Mouse (Mus musculus) heart, embryonic 14.5 days (tissue): ENCODE data around the gene Robo2. TPM values are rescaled to one million over a fixed set of nuclear protein-coding genes. Genes with fewer than 3 reads are reported as not detected.
A peak's percentile ranks its signal among the peaks of the same experiment; 100 is the strongest.

Source experiments
- ATAC-seq: fragments of 200-750 bp; cut with Nextera tagmentation; 2 replicates; pipeline ENCODE4 v1.8.0; 2017; ENCODE audit warnings: low read depth, moderate TSS enrichment; ENCODE audit not compliant: insufficient number of reproducible peaks, insufficient read depth, low FRiP score
- H3K27ac ChIP-seq, 2 experiments: fragments of 200-500 bp in 1 of 2; fragments of 300-500 bp in 1 of 2; sonication (generic) in 1 of 2; replicated peaks in 1 of 2; 2 replicates each; pipeline ENCODE4 v1.5.1; 2012 to 2014; ENCODE audit warnings: low read depth in 2 of 2, low read length in 2 of 2, control low read depth in 1 of 2, mild to moderate bottlenecking in 1 of 2, mixed read lengths in 1 of 2; ENCODE audit not compliant: control insufficient read depth in 1 of 2, insufficient read depth in 1 of 2
- H3K27me3 ChIP-seq: fragments of 300-500 bp; sonication (generic); 2 replicates; pipeline ENCODE4 v1.6.1; 2014; ENCODE audit warnings: mild to moderate bottlenecking, low read length, control low read depth; ENCODE audit not compliant: control insufficient read depth, insufficient read depth
- H3K36me3 ChIP-seq: fragments of 300-500 bp; sonication (generic); 2 replicates; pipeline ENCODE4 v1.6.1; 2014; ENCODE audit warnings: mild to moderate bottlenecking, control low read depth, low read length, mixed read lengths; ENCODE audit not compliant: control insufficient read depth, insufficient read depth
- H3K4me1 ChIP-seq, 2 experiments: fragments of 200-500 bp in 1 of 2; fragments of 300-500 bp in 1 of 2; sonication (generic) in 1 of 2; 2 replicates each; pipeline ENCODE4 v1.6.1; 2012 to 2014; ENCODE audit warnings: low read length in 2 of 2, control low read depth in 1 of 2, mixed read lengths in 1 of 2; ENCODE audit not compliant: control insufficient read depth in 2 of 2, insufficient read depth in 2 of 2
- H3K4me2 ChIP-seq: fragments of 300-500 bp; sonication (generic); 2 replicates; pipeline ENCODE4 v1.6.1; 2014; ENCODE audit warnings: mild to moderate bottlenecking, low read length
- H3K4me3 ChIP-seq, 2 experiments: fragments of 200-500 bp in 1 of 2; fragments of 300-500 bp in 1 of 2; sonication (generic) in 1 of 2; 2 replicates each; pipeline ENCODE4 v1.5.1; 2012 to 2014; ENCODE audit warnings: low read length in 2 of 2, mild to moderate bottlenecking in 2 of 2, control low read depth in 1 of 2, low read depth in 1 of 2, moderate library complexity in 1 of 2; ENCODE audit not compliant: control insufficient read depth in 1 of 2, insufficient read depth in 1 of 2
- H3K9ac ChIP-seq: fragments of 300-500 bp; sonication (generic); 2 replicates; pipeline ENCODE4 v1.6.1; 2014; ENCODE audit warnings: mild to moderate bottlenecking, low read length
- H3K9me3 ChIP-seq: fragments of 300-500 bp; sonication (generic); 2 replicates; pipeline ENCODE4 v1.6.1; 2016; ENCODE audit warnings: low read length, control low read depth; ENCODE audit not compliant: control insufficient read depth
- WGBS: fragments of 180-500 bp; shearing (Covaris S2); extraction: QIAGEN DNeasy Blood & Tissue Kit; methylation state at CpG from one replicate; pipeline ENCODE4 v1.1.7; 2014; 5-methylcytosine and 5-hydroxymethylcytosine counted together
- polyA plus RNA-seq: library from polyadenylated mRNA; unstranded; fragments of >200 nt; fragmentation: Nextera tagmentation; extraction: Ambion mirVana; gene quantifications from 2 replicates; pipeline ENCODE4 v1.2.1, GENCODE M21; 2014

The Robo2 gene
- polyA plus RNA-seq, 1 experiment from 2014 or later = 8.1 TPM

DNA sequence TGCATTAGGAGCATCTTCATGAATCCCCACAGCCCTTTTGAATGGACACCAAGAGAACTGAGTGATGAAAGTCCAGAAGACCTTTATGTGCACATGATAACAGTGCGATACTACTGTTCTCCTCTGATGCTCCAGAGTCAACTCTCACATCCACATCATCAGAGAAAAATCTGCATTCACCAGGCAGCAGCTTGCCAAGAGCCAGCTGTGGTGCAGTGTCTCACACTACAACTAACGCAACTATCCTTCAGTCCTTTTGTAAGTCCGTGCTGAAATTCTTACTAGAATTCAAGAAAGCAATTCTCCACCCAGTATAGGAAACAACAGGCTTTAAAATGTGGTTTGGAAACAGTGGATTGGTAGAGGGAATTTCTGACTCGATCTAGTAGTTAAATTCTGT is 481.3 kb downstream of the Robo2 start:
- Histone ChIP-seq H3K36me3 (no peaks in the 10 kb centered on the region), H3K4me1 (no peaks in the 10 kb centered on the region), H3K4me2 (no peak overlapping the region), H3K9ac (no peak overlapping the region), H3K9me3 (no peaks in the 10 kb centered on the region), H3K27me3 (no peaks in the 10 kb centered on the region), H3K27ac (no peak overlapping the region), H3K4me3 (no peak overlapping the region)
- ATAC-seq = no peak
- whole genome bisulfite sequencing = 79% methylated on average over 4 of the region's 4 CpGs

DNA sequence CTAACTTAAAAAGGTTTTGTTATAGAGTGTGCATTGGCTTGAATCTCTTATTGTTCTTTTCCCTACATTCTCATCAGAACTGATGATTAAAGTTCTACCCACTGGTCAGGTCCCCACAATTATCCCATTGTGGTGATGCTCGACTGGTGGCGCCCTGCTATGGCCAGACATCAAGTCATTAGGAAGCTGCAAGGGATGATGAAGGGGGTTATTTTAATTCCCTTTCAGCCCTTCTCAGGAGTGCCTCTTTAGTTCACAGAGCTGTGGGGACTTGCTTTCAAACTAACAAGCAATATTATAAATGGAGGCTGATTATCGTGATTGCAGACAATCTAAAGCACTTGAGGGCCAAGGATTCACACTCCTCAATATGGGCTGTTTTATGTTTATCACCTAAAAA is 484.1 kb downstream of the Robo2 start:
- Histone ChIP-seq H3K4me1 (no peaks in the 10 kb centered on the region), H3K9ac (no peak overlapping the region), H3K36me3 (no peaks in the 10 kb centered on the region), H3K4me2 (no peak overlapping the region), H3K4me3 (no peak overlapping the region), H3K27ac (no peak overlapping the region), H3K27me3 (no peaks in the 10 kb centered on the region), H3K9me3 (no peaks in the 10 kb centered on the region)
- 80% methylated on average over 3 of the region's 3 CpGs for WGBS
- no peak for ATAC-seq

DNA sequence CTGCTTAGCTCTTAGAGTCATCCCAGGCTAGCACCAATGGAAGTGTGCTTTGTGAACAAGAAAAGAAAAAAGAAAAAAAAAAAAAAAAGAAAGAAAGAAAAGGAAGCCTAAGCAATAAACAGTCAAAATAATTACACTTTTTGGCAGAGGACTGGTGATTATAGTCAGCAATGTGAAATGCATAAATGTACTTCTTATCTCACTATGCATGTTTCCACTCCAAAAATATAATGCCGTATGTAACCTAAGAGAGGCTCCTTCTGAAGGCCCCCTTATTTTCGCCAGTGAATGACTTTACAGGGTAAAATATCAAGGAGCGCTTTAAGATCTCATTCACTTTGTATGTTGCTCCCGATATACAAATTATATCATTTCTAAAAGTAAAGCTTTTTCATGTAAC is 496.2 kb downstream of the Robo2 start:
- Histone ChIP-seq H3K9me3 (no peaks in the 10 kb centered on the region), H3K4me2 (peak overlapping the region; percentile 18; the same call in 1 of the 2 replicates)

DNA sequence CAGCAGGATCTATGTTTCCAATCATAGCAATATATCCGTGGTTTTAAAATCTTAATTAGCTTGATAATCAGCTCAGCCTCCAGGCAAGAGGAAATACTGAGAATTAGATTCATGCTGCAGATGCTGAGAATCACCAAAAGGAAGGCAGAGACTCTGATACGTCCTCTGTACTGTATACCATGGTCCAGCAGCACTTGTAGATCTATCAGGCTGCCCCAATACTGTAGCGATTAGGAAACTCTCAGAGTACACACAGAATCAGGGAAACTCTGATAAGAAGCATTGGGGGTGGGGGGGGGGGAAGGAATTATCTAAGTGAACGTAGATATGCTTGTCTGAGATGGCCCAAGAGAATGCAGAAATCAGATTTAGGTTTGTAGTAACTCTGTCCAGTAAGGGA is 496.7 kb downstream of the Robo2 start:
- Histone ChIP-seq H3K36me3 (no peaks in the 10 kb centered on the region), H3K9me3 (no peaks in the 10 kb centered on the region), H3K27ac (0 out of 4 replicates have a peak overlapping the region, but pooled peaks of 1 of the 2 experiments have one; percentile 14), H3K4me1 (peaks cover 0 to 6% of the 10 kb centered on the region in 2 experiments; a peak in 1 of 4 replicates), H3K4me2 (peak overlapping the region; percentile 18; the same call in 1 of the 2 replicates), H3K9ac (no peak overlapping the region), H3K4me3 (no peak overlapping the region), H3K27me3 (no peaks in the 10 kb centered on the region)
- 15% methylated on average over 4 of the region's 4 CpGs for WGBS
- ATAC-seq = no peak

More for the DNA sequence above, 496.2 kb downstream of the Robo2 start:
- peaks cover 0 to 6% of the 10 kb centered on the region in 2 experiments; a peak in 1 of 4 replicates for H3K4me1 ChIP-seq
- H3K4me3 ChIP-seq = no peak overlapping the region
- H3K9ac ChIP-seq = no peak overlapping the region
- ATAC-seq = no peak
- no peak overlapping the region for H3K27ac ChIP-seq
- H3K27me3 ChIP-seq = no peaks in the 10 kb centered on the region
- 68% methylated on average over 4 of the region's 4 CpGs for WGBS
- H3K36me3 ChIP-seq = no peaks in the 10 kb centered on the region

DNA sequence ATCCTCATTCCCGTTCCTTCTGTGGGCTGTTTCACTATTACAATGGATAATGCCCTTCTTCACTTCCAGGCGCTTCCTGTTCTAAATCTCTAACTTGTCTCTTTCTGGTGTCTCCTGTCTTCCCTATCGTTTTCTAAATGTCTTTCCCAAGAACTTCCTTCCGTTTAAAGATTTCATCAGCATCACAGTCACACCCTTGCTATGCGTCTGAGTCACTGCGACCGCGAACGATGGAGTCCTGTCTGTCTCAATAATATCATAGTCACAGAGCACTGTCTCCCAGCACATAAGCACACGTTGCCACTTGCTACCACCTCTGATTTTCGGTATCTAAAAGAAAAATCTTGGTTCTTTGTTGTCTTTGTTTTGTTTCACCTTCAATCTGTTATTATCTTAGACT is 503.1 kb downstream of the Robo2 start:
- no peak overlapping the region for H3K4me3 ChIP-seq
- no peak for ATAC-seq
- no peaks in the 10 kb centered on the region for H3K4me1 ChIP-seq
- no peaks in the 10 kb centered on the region for H3K9me3 ChIP-seq
- H3K9ac ChIP-seq = no peak overlapping the region
- H3K27ac ChIP-seq = no peak overlapping the region
- WGBS = 59% methylated on average over 11 of the region's 11 CpGs
- H3K36me3 ChIP-seq = no peaks in the 10 kb centered on the region
- peak overlapping the region; percentile 2; the same call in 1 of the 2 replicates for H3K4me2 ChIP-seq
- no peaks in the 10 kb centered on the region for H3K27me3 ChIP-seq

DNA sequence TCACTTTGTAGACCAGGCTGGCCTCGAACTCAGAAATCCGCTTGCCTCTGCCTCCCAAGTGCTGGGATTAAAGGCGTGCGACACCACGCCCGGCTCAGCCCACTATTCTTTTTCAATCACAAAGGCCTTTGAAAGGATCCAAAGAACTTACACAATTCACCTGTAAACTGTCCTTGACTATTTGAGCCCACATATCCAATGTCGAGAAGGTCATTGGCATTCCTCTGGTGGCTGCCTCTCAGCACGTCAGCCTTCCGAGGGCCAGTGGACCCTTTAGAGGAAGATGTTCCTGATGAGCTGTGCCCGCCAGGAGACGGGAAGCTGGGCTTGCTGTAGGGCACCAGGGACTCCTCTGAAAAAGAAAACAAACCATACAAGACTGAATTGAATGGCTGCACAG is 514.8 kb downstream of the Robo2 start:
- 91% methylated on average over 11 of the region's 11 CpGs for WGBS
- H3K27ac ChIP-seq = no peak overlapping the region
- ATAC-seq = no peak
- no peaks in the 10 kb centered on the region for H3K4me1 ChIP-seq
- no peaks in the 10 kb centered on the region for H3K27me3 ChIP-seq
- H3K4me2 ChIP-seq = no peak overlapping the region
- no peaks in the 10 kb centered on the region for H3K36me3 ChIP-seq
- H3K9ac ChIP-seq = no peak overlapping the region
- no peaks in the 10 kb centered on the region for H3K9me3 ChIP-seq
- H3K4me3 ChIP-seq = no peak overlapping the region

DNA sequence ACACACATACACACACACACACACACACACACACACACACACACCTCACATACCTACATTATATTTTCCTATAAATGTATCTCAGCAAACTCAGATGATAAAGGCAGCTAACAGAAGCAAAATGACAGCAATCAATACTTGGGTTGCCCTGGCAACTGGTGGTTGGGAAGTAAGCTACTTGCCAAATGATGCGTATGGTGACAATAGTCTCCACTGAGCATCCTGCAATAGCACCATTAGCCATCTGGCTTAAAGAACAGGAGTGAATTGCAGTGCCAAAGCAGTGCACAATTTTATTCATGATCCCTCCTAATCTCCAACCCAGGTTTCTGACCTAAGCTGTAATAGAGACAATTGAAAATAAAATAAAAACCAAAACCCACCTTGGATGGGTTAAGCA is 529.7 kb downstream of the Robo2 start:
- Histone ChIP-seq H3K27ac (no peak overlapping the region), H3K9me3 (0 out of 2 replicates have a peak, but pooled peaks cover 5% of the 10 kb centered on the region), H3K27me3 (no peaks in the 10 kb centered on the region), H3K4me1 (no peaks in the 10 kb centered on the region), H3K36me3 (no peaks in the 10 kb centered on the region), H3K4me3 (no peak overlapping the region), H3K9ac (no peak overlapping the region), H3K4me2 (no peak overlapping the region)
- no peak for ATAC-seq
- WGBS = 78% methylated on average over 1 of the region's 1 CpGs

DNA sequence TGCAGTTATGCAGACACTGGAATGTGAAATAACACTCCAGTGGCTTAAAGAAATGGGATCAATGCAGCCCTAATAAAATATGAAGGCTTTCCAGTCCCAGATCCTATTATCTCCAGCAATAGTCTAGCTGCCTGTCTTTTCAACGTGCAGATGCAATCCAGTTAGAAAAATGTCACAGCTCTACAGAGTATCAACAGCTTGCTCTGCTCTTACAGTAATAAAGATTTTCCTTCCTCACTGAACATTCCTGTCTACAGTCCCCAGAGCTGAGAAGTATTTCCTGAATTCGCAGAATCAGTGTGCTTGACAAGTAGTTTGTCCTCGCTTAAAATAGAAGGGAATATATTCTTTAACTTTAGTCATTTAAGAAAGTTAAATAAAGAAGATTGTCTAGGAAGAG is 533.7 kb downstream of the Robo2 start:
- Histone ChIP-seq H3K9ac (no peak overlapping the region), H3K9me3 (0 out of 2 replicates have a peak, but pooled peaks cover 5% of the 10 kb centered on the region), H3K27ac (no peak overlapping the region), H3K4me3 (no peak overlapping the region), H3K27me3 (no peaks in the 10 kb centered on the region), H3K4me2 (no peak overlapping the region), H3K36me3 (no peaks in the 10 kb centered on the region), H3K4me1 (no peaks in the 10 kb centered on the region)
- 47% methylated on average over 3 of the region's 3 CpGs for WGBS
- no peak for ATAC-seq
